Mouse (Mus musculus): Measurements from ENCODE around the gene Tmem35b.

Tmem35b gene

DNA sequence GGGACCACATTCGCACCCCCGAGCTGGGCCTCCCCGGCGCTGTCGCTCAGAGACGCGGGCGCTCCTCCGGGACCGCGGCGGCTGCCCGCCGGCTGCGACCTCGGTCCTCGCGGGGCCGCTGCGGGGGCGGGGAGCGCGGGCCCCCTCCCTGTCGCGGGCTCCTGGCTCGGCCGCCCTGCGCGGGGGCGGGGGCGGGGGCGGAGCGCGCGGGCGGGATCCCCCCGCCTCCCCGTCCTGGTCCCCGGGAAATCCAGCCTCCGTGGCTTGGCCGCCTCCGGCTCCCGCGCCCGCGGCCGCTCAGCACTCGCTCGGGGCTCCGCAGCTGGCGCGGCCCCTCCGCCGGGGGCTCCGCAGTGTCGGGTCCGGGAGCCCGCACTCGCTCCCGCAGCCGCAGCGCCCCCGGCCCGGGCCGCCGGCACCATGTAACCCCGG is 45.4 kb downstream of the Tmem35b start, which contains the start of gene Dlgap3:
Dlgap3 (plus strand) TSS at position 291 of the 432 bp plus-strand sequence.
- no peak for DNase-seq

DNA sequence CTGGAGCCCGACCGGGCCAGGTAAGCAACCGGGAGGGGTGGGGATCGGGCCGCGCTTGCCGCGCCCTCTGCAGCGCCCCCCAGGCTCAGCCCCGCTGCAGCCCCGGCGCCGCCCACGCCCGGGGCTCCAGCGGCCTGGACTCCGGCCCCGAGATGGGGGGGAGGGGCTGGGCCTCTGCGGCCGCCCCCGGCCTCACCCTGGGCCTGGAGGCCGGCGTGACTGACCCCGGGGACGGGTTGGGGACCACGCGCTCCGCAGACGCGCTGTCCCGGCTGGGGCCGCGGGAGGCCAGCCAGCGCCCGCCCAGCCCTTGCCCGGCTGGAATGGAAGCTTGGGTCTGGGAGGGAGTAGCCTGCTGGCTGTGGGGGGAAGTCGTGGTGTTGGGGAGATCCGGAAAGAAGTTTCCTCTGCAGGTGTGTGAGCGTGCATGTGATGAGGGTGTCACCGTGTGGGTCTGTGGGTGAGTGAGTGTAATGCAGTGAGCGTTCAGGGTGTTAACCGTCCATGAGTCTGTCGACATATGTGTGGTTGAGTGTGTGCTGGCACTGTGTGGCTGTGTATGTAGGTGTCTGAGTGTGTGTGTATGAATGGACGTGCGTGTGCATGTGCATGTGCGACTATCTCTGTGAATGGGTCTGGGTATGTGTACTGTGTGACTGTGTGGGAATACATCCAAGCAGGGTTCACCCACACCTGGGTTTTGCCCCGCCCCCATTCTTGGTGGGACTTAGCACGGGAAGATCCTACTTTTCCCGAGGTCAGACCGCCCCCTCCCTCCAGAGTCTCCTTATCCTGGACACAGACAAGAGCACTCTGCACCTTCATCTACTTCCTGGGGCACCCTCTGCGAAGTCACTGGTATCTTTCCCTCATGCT is 46.1 kb downstream of the Tmem35b start:
- peak; percentile 22 to 23 for DNase-seq

DNA sequence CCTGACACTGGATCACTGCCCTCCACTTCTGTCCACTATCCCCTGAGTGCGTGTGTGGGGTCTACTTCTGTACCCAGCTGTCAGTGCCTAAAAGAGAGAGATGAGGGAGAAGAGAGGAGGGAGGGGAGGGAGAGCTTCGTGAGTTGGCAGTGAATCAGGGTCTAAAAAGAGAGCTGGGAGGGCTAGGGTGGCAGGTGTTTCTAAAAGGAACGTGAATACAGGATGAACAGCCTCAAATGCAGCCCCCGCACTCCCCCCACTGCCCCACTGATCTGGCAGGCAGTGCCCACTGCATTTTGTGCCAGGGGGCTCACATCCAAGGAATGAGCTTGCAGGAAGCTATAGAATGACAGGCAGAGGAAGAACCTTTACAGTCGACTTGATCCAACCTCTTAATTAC is 47.4 kb downstream of the Tmem35b start:
- no peak for DNase-seq

DNA sequence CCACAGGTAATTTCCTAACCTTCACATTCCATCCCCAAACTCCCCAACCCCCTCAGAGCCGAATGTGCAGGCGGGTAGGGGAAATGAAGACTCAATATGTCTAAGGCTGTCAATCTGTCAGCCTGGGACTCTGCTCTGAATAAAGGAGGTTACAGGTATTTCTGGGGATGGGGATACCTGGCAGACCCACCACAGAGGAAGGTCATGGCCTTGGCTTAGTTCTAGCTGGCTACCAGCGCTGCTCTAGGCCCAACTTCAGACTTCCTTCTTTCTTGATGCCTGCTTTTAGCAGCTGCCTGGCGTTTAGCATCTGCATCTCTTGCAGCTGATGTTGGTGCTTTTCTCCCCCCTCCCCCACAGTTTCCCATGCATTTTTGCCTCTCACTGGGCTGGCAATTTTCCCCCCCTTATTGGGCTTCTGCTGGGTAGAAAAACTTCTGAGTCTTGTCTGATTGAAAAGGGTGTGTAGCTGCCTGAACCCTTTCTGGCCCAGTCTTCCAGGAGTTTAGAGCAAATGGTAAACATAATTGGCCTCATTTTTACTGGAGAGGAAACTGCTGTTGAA is 47.9 kb downstream of the Tmem35b start:
- no peak for DNase-seq

DNA sequence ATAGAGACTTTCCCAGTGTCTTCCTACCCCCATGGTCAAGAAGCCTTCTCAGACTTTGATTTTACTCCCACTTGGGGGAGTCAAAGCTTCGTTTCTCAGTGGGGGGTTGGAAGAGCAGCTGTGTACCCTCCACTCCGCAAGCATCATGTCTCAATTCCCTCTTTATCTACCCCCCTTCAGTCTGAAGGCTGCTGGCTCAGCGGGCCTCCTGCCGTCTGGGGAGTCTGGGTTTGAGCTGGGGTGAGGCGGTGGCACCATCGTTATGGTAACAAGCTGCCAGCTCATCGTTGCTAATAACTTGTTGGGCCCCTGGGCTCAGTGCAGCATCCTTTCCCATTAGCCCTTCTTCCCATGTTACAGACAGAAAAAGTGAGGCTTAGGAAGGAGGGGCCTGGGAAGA is 48.6 kb downstream of the Tmem35b start:
- DNase-seq: no peak

DNA sequence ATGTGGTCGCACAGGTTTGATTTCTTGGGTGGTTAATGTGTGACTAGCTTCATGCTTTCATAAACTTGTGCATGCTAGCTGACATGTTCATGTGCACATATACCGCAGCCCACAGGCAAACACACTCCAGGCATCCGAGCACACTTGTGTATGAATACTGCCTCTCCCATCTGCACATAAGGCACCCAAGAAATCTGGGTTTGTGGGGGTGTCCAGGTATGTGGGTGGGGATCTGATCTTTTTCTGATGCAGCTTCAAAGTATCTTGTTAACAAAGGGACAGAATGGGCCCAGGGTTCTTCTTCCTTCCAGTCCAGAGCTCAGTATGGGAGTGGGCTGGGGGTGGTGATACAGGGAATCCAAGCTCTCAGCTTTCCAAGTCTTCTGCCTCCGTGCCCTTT is 49.1 kb downstream of the Tmem35b start:
- no peak for DNase-seq

DNA sequence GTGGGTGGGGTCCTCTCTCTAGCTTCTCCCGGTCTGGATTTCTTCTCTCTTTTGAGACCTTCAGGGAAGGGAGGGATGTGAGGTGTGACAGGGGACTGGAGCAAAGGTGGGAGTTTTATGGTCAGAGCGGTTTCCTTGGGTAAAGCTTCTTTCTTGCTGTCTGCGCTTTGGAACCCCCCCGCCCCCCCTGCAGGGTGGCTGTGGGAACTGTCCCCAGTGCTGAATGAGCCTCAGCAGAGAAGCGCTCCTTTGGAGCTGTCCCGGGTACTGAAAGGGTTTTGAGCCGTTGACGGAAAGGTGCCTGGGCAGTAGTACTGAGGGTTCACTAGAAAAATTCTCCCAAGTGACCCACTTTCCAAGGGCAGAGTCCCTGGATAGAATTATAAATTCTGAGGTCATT is 50.0 kb downstream of the Tmem35b start:
- DNase-seq: peak; percentile 54 to 61

DNA sequence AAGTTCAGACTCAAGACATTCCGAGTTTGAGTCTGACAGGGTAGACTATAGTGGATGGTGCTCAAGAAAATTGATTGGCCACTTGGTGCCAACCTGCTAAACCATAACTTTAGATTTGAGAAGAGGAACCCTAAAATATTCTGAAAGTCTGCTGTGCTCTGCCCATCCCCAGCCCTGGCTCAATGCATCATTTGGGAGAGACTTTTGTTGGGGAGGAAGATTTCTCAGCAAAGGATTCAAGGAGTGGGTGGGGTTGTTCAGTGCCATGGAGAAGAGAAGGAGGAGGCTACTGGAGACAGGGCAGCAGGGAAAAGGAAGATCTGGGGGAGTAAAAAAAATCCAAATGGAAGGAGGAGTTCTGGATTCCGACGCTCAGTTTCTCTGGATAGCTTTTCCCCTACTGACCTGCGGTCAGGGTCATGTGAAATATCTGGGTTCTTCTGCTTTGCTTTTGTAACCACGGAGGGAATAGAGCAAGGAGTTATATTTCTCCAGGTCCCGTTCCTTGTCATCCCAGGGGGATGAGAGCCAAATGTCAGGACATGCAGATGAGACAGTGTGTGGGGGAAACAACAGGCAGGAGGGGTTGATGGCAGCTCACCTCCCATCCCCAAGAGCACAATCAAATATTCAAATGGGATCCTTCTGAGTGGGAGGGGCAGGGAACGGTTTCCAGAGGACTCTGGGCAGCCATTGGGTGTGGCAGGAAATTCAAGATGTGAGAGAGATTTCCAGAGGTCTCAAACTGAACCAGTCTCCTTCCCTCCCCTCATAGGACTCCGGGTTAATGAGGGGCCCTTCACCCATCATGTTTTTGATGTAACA is 50.8 kb downstream of the Tmem35b start:
- no peak for DNase-seq

DNA sequence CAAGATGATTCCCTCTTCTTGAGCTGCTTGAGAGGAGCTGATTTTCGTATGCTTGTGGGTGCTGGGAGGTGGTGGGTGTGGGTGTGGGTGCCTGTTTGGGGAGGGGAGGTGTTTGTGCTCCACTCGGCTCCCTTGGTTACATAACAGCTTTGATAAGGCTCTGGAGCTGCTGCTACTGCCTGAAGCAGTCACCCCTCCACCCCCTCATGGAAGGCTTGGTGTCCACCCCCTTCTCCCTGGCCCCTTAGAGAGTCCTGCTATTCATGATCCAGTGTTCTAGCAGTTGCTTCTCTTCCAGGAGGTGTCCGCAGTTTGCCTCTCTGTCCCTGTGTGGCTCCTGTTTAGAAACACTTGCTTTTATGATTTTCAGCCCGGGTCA is 51.4 kb downstream of the Tmem35b start:
- no peak for DNase-seq

DNA sequence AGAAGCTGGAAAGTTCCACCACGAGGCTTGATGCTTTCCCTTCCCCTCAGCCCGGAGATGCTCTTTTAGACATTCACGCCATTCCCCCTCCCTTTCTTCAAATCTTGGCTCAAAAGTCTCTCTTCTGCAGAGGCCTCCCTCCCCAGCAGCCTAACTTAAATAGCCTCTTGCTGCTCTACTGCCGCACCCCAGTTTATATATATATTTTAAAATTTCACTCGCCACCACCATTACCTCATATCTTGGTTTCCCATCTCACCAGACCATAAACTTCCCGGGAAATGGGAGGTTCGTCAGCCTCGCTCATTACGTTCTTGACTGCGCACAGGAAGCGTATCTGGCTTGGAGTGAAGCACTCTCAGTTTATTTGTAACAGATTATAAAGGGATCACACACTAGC is 54.5 kb downstream of the Tmem35b start:
- DNase-seq: no peak

DNA sequence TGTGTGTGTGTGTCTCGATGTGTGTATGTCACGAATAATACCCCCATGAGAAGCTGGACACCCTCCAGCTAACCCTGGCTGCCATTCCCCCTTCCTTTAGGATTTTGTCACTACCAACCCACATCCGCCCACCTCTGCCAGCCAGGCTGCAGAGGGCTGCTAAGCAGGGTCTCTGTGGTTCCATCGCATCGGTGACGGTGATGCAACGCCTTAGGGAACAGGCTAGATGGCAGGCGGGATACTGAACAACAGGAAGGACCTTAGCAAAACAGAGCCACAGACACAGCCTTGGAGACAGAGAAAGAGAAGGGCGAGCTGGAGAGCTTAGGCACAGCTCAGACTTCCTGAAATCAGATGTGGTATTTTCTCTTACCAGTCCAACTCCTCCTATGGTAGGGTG is 55.2 kb downstream of the Tmem35b start:
- DNase-seq: no peak
